Mouse (Mus musculus): ENCODE measurements at regions not wholly inside any gene's neighbourhood (a gene's known extent, or its start where the extent isn't known, plus 50 kb on each side); places are given as distances from the start of the nearest gene placed in this dataset.

DNA sequence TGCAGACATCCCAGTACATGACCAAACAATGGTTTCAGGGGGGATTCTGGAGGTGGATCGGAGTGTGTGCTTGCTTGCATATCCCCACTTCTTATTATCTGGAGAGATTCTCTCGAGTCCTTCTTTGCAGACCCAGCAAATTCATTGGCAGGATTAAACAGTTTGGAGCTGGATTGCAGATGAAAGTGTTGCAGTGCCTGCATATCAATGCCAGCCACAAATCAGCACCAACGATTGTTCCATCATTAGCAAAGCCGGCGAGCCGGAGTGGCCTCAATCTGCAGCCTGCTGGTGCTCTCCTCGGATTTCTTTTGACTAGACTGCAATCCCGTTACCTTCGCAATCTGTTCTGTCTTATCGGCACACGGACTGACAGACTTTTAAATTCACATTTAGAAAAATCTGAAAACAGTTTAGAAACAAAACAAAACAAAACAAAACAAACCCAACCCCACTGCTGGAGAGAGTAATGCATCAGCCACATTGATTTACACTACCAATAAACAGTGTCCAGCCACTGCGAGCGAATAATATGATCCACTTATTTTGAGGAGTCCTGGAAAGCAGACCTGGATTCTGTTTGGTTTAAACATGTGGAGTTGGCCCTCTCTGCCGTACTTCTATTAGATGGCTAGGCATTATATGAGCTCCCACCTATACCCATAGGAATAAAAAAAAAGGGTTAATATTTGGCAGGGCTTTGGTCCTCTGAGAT, 69.9 kb upstream of the Tet2 start:
- TF ChIP-seq POLR2A (IDR thresholded peaks at IDR 0.05; ENCODE audit: borderline replicate concordance, insufficient read depth, low read length) (no peak), CTCF (IDR thresholded peaks at IDR 0.05; ENCODE audit: borderline replicate concordance, insufficient read depth, low read depth, low read length) (no peak)
